Comparison of ENCODE assay signal across 7 mouse cellular contexts in the genomic region with DNA sequence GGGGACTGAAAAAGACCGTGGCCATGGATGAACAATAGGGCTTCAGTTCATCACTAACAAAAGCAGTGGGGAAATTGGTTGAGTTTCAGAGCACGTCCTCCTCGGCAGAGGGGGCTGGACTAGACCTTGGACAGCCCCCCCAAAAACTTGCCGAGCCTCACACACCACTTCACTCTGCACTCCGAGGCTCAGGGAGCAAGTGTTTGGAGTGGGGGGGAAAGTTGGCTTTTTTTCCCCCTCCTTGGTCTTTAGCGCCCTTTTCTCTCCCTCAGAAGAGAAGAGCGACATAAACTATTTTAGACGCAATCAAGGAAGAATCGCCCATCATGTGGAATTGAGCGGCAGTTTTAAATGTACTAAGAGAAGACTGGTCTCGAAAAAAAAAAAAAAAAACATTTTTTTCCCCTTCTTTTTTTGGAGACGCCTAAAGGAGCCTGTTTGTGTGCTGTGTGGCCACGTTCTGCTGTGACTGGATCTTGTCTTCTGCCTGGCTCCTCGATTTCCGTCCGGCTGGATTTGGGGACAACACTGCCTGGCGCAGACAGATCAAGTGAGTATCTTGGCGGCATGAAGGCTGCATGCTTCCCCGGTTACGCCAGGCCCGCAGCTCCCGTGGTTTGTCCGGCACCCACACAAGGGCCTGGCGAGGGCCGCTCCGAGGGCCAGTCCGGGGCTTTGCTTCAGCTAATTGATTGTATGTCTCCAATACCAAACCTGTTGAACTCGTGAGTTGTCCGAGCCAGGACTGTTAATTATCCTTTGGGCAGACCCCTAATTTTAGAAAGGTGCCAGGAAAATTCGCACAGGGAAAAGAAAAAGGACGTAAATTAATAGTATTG.
A peak's percentile ranks its signal among the peaks of the same experiment; 100 is the strongest.
DNase-seq lines count a peak whose midpoint lies in the region; ATAC-seq and TF ChIP-seq lines count a peak whose summit lies in the region.

No protein-coding gene starts in this region.

- DNase-seq in 416B (ENCODE audit: low read depth) = peak; percentile 91
- peak; percentile 80 for DNase-seq in hindbrain, embryonic 14.5 days (ENCODE audit: low spot score)
- no peak for DNase-seq in lung, adult 18-20 months

- peak; percentile 38 for ATAC-seq in hindbrain, embryonic 14.5 days (ENCODE audit: low FRiP score)
- ATAC-seq in midbrain, embryonic 12.5 days (ENCODE audit: low FRiP score, low read depth) = peak; percentile 59
- no peak for ATAC-seq in erythroblast, adult 5-6 weeks (replicated peaks; ENCODE audit: low FRiP score, poor library complexity, severe bottlenecking)

- H3K27ac ChIP-seq in cortical plate, adult 2 months (ENCODE audit: insufficient read depth, low read length) = peak overlapping the region; percentile 94
- H3K27ac ChIP-seq in hindbrain, embryonic 14.5 days = peak overlapping the region; percentile 100
- peak overlapping the region; percentile 100 for H3K27ac ChIP-seq in midbrain, embryonic 12.5 days (replicated peaks)

- peak overlapping the region; percentile 38 for H3ac ChIP-seq in C2C12 (ENCODE audit: control insufficient read depth, insufficient read length, low read depth)

- peak overlapping the region; percentile 87 for H3K4me2 ChIP-seq in hindbrain, embryonic 14.5 days (replicated peaks)
- H3K4me2 ChIP-seq in midbrain, embryonic 12.5 days (replicated peaks) = peak overlapping the region; percentile 68

- H3K36me3 ChIP-seq in C2C12 (ENCODE audit: control insufficient read depth, insufficient read depth) = no peaks in the 10 kb centered on the region
- peaks cover 28% of the 10 kb centered on the region for H3K36me3 ChIP-seq in hindbrain, embryonic 14.5 days (replicated peaks; ENCODE audit: control insufficient read depth, insufficient read depth)
- H3K36me3 ChIP-seq in midbrain, embryonic 12.5 days = peaks cover 9% of the 10 kb centered on the region; the same call in 1 of the 2 replicates

- WGBS in hindbrain, embryonic 14.5 days = 1% methylated on average over 30 of the region's 31 CpGs
- WGBS in midbrain, embryonic 12.5 days = under 1% methylated on average over 31 of the region's 31 CpGs

- H3K4me3 ChIP-seq in C2C12 (ENCODE audit: insufficient read depth, poor library complexity, severe bottlenecking) = no peak overlapping the region
- H3K4me3 ChIP-seq in cortical plate, adult 2 months (ENCODE audit: insufficient read depth, low read length) = peak overlapping the region; percentile 74
- H3K4me3 ChIP-seq in hindbrain, embryonic 14.5 days (replicated peaks; ENCODE audit: low read length) = peak overlapping the region; percentile 90
- peak overlapping the region; percentile 92 for H3K4me3 ChIP-seq in midbrain, embryonic 12.5 days

- no peak for TF ChIP-seq CTCF in C2C12 (IDR thresholded peaks at IDR 0.05; ENCODE audit: control insufficient read depth, insufficient read depth, insufficient read length)
- TF ChIP-seq CTCF in cortical plate, adult 2 months (IDR thresholded peaks at IDR 0.05; ENCODE audit: extremely low read depth, insufficient read depth, low read length) = no peak

- no peaks in the 10 kb centered on the region for H3K79me2 ChIP-seq in C2C12 (ENCODE audit: control insufficient read depth, insufficient read depth)

- peak; percentile 69 for TF ChIP-seq POLR2A in cortical plate, adult 2 months (IDR thresholded peaks at IDR 0.05; ENCODE audit: extremely low read depth, insufficient read depth, low read length)

- H3K9me3 ChIP-seq in hindbrain, embryonic 14.5 days (ENCODE audit: control insufficient read depth, low read length) = no peaks in the 10 kb centered on the region
- H3K9me3 ChIP-seq in midbrain, embryonic 12.5 days = no peaks in the 10 kb centered on the region

- peak overlapping the region; percentile 100 for H3K9ac ChIP-seq in hindbrain, embryonic 14.5 days
- peak overlapping the region; percentile 100 for H3K9ac ChIP-seq in midbrain, embryonic 12.5 days (replicated peaks)

- no peaks in the 10 kb centered on the region for H3K79me3 ChIP-seq in C2C12 (ENCODE audit: low read depth)

- H3K4me1 ChIP-seq in cortical plate, adult 2 months (ENCODE audit: control insufficient read depth, insufficient read depth, low read length) = no peaks in the 10 kb centered on the region; the same call in 1 of the 2 replicates
- H3K4me1 ChIP-seq in hindbrain, embryonic 14.5 days (replicated peaks; ENCODE audit: control insufficient read depth, insufficient read depth, low read length) = no peaks in the 10 kb centered on the region
- no peaks in the 10 kb centered on the region for H3K4me1 ChIP-seq in midbrain, embryonic 12.5 days

- H3K27me3 ChIP-seq in C2C12 (ENCODE audit: control insufficient read depth, insufficient read depth, insufficient read length) = no peaks in the 10 kb centered on the region
- no peaks in the 10 kb centered on the region for H3K27me3 ChIP-seq in hindbrain, embryonic 14.5 days (ENCODE audit: control insufficient read depth, insufficient read depth, low read length)
- no peaks in the 10 kb centered on the region for H3K27me3 ChIP-seq in midbrain, embryonic 12.5 days

TF ChIP-seq in C2C12, 6 proteins besides CTCF, POLR2A, EP300 and RAD21:
- TF ChIP-seq MYOG (IDR thresholded peaks at IDR 0.05; ENCODE audit: control insufficient read depth, extremely low read depth, insufficient read length) = no peak
- no peak for TF ChIP-seq MAX (IDR thresholded peaks at IDR 0.05)
- no peak for TF ChIP-seq FOSL1 (IDR thresholded peaks at IDR 0.05; ENCODE audit: insufficient read depth, low read length, poor library complexity, severe bottlenecking)
- no peak for TF ChIP-seq MYOD1 (IDR thresholded peaks at IDR 0.05; ENCODE audit: control insufficient read depth, insufficient read length, low read depth)
- no peak for TF ChIP-seq CEBPB (IDR thresholded peaks at IDR 0.05; ENCODE audit: low read depth)
- no peak for TF ChIP-seq USF1 (IDR thresholded peaks at IDR 0.05; ENCODE audit: low read depth)
TF ChIP-seq in C2C12: peak in this region for 0.

Comparison
In these comparisons a context has a peak if more than half of its experiments do, and no peak if none do; other contexts are left out.
1. DNase-seq: peak in 416B (single experiment) and hindbrain, embryonic 14.5 days (single experiment); none in lung, adult 18-20 months (0 of 2).
2. Peak in every context shown above with its lines, with median percentiles within 50 percentile points of each other: H3K27ac ChIP-seq.